Mouse (Mus musculus): ENCODE data around the gene Tbc1d10c. TPM values are rescaled to one million over a fixed set of nuclear protein-coding genes. Genes with fewer than 3 reads are reported as not detected.
A peak's percentile ranks its signal among the peaks of the same experiment; 100 is the strongest.
"Not testable (repeated sequence)": the region's sequence is repeated elsewhere in the genome, so short reads cannot be mapped to it uniquely, and the experiment has no call there.

Gene Tbc1d10c
- total RNA-seq, 2 experiments from 2014 or later = 2.1 to 2.4 TPM

GRCm38 (mm10) chr19:4147782-4148490 lies 43.1 kb downstream of the Tbc1d10c start:
- intact Hi-C loops (cut with DNase I) = no loop called here
- no peak for DNase-seq

- intact Hi-C loops (cut with DNase I) = no loop called here
- DNase-seq = no peak
These were observed 44.1 kb downstream of the Tbc1d10c start for GRCm38 (mm10) chr19:4147022-4147405.

GRCm38 (mm10) chr19:4146366-4147021 lies 44.6 kb downstream of the Tbc1d10c start:
- no peak for DNase-seq
- intact Hi-C loops (cut with DNase I) = no loop called here

GRCm38 (mm10) chr19:4145936-4146335 lies 45.1 kb downstream of the Tbc1d10c start:
- no peak for DNase-seq
- intact Hi-C loops (cut with DNase I) = no loop called here

GRCm38 (mm10) chr19:4144550-4145498 lies 46.3 kb downstream of the Tbc1d10c start:
- intact Hi-C loops (cut with DNase I) = no loop called here
- no peak for DNase-seq

GRCm38 (mm10) chr19:4143759-4144268 lies 47.3 kb downstream of the Tbc1d10c start, which contains the start of gene Cabp4:
Gene Cabp4, minus strand, starts transcription at chr19:4144033.
- intact Hi-C loops (cut with DNase I) = no loop called here
- no peak for DNase-seq

- intact Hi-C loops (cut with DNase I) = no loop called here
- DNase-seq = peak; percentile 44
These were observed 48.5 kb downstream of the Tbc1d10c start for GRCm38 (mm10) chr19:4142416-4143173.

- DNase-seq = no peak
- intact Hi-C loops (cut with DNase I) = no loop called here
These were observed 50.9 kb downstream of the Tbc1d10c start for GRCm38 (mm10) chr19:4140147-4140546.

- no peak for DNase-seq
- intact Hi-C loops (cut with DNase I) = no loop called here
These were observed 51.6 kb downstream of the Tbc1d10c start, which contains the start of gene Gpr152 for GRCm38 (mm10) chr19:4139446-4139845. Gene Gpr152, plus strand, starts transcription at chr19:4139787.

- intact Hi-C loops (cut with DNase I) = no loop called here
- no peak for DNase-seq
These were observed 53.2 kb downstream of the Tbc1d10c start for GRCm38 (mm10) chr19:4137913-4138312.

GRCm38 (mm10) chr19:4136463-4136862 lies 54.6 kb downstream of the Tbc1d10c start:
- intact Hi-C loops (cut with DNase I) = no loop called here
- no peak for DNase-seq

GRCm38 (mm10) chr19:4135963-4136345 lies 55.1 kb downstream of the Tbc1d10c start:
- DNase-seq; intact Hi-C loops (cut with DNase I): not testable (repeated sequence)

GRCm38 (mm10) chr19:4135229-4135962 lies 55.7 kb downstream of the Tbc1d10c start:
- DNase-seq; intact Hi-C loops (cut with DNase I): not testable (repeated sequence)

GRCm38 (mm10) chr19:4134354-4134753 lies 56.7 kb downstream of the Tbc1d10c start:
- DNase-seq = no peak
- intact Hi-C loops (cut with DNase I) = no loop called here

Small RNA genes lying within 50 kb of the gene (microRNA-seq; reads per million reads assigned to microRNA genes)
- not detected for gene Gm26115

Other genes with a start within 250 kb of the Tbc1d10c start
- not detected for gene Aldh3b3, start 232.6 kb downstream of the Tbc1d10c start, total RNA-seq (2021)
- under 1 TPM; 0.40 to 0.64 TPM for gene Aldh3b2, start 219.0 kb downstream of the Tbc1d10c start, total RNA-seq (2021)
- gene Acy3, start 204.7 kb downstream of the Tbc1d10c start, total RNA-seq (2021) = 1 to 10 TPM; 1.4 to 1.6 TPM
- gene Tbx10, start 198.5 kb downstream of the Tbc1d10c start, total RNA-seq (2021) = not detected
- 10 to 100 TPM; 14.6 to 14.8 TPM for gene Nudt8, start 190.7 kb downstream of the Tbc1d10c start, total RNA-seq (2021)
- 1 to 10 TPM; 4.1 to 4.8 TPM for gene Gm49405, start 190.7 kb downstream of the Tbc1d10c start, total RNA-seq (2021)
- gene Doc2g, start 188.0 kb downstream of the Tbc1d10c start, total RNA-seq (2021) = 1 to 10 TPM; 8.3 to 9.4 TPM
- 100 to 1,000 TPM; 185 to 196 TPM for gene Ndufv1, start 178.5 kb downstream of the Tbc1d10c start, total RNA-seq (2021)
- gene Gstp1, start 153.3 kb downstream of the Tbc1d10c start, total RNA-seq (2021) = 100 to 1,000 TPM; 288 to 297 TPM
- gene Gstp2, start 145.3 kb downstream of the Tbc1d10c start, total RNA-seq (2021) = 10 to 100 TPM; 27.2 to 31.6 TPM
- gene Gstp3, start 131.7 kb downstream of the Tbc1d10c start, total RNA-seq (2021) = not detected
- gene Cabp2, start 109.7 kb downstream of the Tbc1d10c start, total RNA-seq (2021) = not detected
- 10 to 100 TPM; 27.5 to 28.3 TPM for gene Cdk2ap2, start 94.1 kb downstream of the Tbc1d10c start, total RNA-seq (2021)
- 100 to 1,000 TPM; 185 to 187 TPM for gene Pitpnm1, start 91.3 kb downstream of the Tbc1d10c start, total RNA-seq (2021)
- gene Aip, start 65.4 kb downstream of the Tbc1d10c start, total RNA-seq (2021) = 10 to 100 TPM; 54.8 to 64.8 TPM
- gene Gpr152, start 51.5 kb downstream of the Tbc1d10c start, total RNA-seq (2021) = not detected
- not detected for gene Cabp4, start 47.3 kb downstream of the Tbc1d10c start, total RNA-seq (2021)
- gene Coro1b, start 42.7 kb downstream of the Tbc1d10c start, total RNA-seq (2021) = 100 to 1,000 TPM in 1 of 2 experiments, 10 to 100 TPM in 1; 92.6 to 107 TPM
- 1 to 10 TPM; 1.2 to 1.6 TPM for gene Ptprcap, start 37.7 kb downstream of the Tbc1d10c start, total RNA-seq (2021)
- gene Rps6kb2, start 27.9 kb downstream of the Tbc1d10c start, total RNA-seq (2021) = 10 to 100 TPM; 38.1 to 39.2 TPM
- 1 to 10 TPM; 2.4 to 3.1 TPM for gene Carns1, start 15.8 kb downstream of the Tbc1d10c start, total RNA-seq (2021)
- 100 to 1,000 TPM; 318 to 333 TPM for gene Ppp1ca, start 781 bp upstream of the Tbc1d10c start, total RNA-seq (2021)
- 10 to 100 TPM in 1 of 2 experiments, 1 to 10 TPM in 1; 9.8 to 10.6 TPM for gene Rad9a, start 10.4 kb upstream of the Tbc1d10c start, total RNA-seq (2021)
- 1 to 10 TPM; 1.2 to 1.3 TPM for gene Clcf1, start 23.0 kb upstream of the Tbc1d10c start, total RNA-seq (2021)
- not detected for gene AC109138.7, start 23.1 kb upstream of the Tbc1d10c start, total RNA-seq (2021)
- gene Pold4, start 40.6 kb upstream of the Tbc1d10c start, total RNA-seq (2021) = 10 to 100 TPM; 11.3 to 11.9 TPM
- gene Ssh3, start 77.9 kb upstream of the Tbc1d10c start, total RNA-seq (2021) = 10 to 100 TPM; 71.0 to 74.6 TPM
- 10 to 100 TPM; 98.4 to 99.3 TPM for gene Ankrd13d, start 91.9 kb upstream of the Tbc1d10c start, total RNA-seq (2021)
- 100 to 1,000 TPM; 143 to 167 TPM for gene Grk2, start 114.9 kb upstream of the Tbc1d10c start, total RNA-seq (2021)
- 10 to 100 TPM; 71.2 to 80.9 TPM for gene Kdm2a, start 207.0 kb upstream of the Tbc1d10c start, total RNA-seq (2021)
- gene Rhod, start 248.1 kb upstream of the Tbc1d10c start, total RNA-seq (2021) = 1 to 10 TPM; 1.1 to 2.0 TPM

Data from left cerebral cortex, postnatal 4 days (tissue).